Mouse (Mus musculus) forebrain, postnatal 0 days (tissue): ENCODE data around the gene Setd6. TPM values are rescaled to one million over a fixed set of nuclear protein-coding genes. Genes with fewer than 3 reads are reported as not detected.

Source experiments
- ATAC-seq: fragments of 200-750 bp; cut with Nextera tagmentation; 2 replicates; pipeline ENCODE4 v1.8.0; 2017; ENCODE audit warnings: mild to moderate bottlenecking, moderate library complexity
- DNase-seq: peaks from one replicate; pipeline ENCODE4 v3.0.0-alpha.2; 2015
- H3K27ac ChIP-seq: fragments of 300-500 bp; sonication (generic); 2 replicates; pipeline ENCODE4 v1.5.1; 2014; ENCODE audit warnings: low read depth, mild to moderate bottlenecking, antibody characterized with exemption, low read length, moderate library complexity, mixed read lengths
- H3K27me3 ChIP-seq: fragments of 300-500 bp; sonication (generic); 2 replicates; pipeline ENCODE4 v1.6.1; 2014; ENCODE audit warnings: mild to moderate bottlenecking, low read length, mixed read lengths; ENCODE audit not compliant: insufficient read depth
- H3K36me3 ChIP-seq: fragments of 300-500 bp; sonication (generic); 2 replicates; pipeline ENCODE4 v1.6.1; 2014; ENCODE audit warnings: mild to moderate bottlenecking, moderate library complexity; ENCODE audit not compliant: insufficient read depth
- H3K4me1 ChIP-seq: fragments of 300-500 bp; sonication (generic); 2 replicates; pipeline ENCODE4 v1.6.1; 2014; ENCODE audit warnings: antibody characterized with exemption; ENCODE audit not compliant: insufficient read depth
- H3K4me2 ChIP-seq: fragments of 300-500 bp; sonication (generic); 2 replicates; pipeline ENCODE4 v1.6.1; 2014; ENCODE audit warnings: low read depth, mild to moderate bottlenecking, moderate library complexity
- H3K4me3 ChIP-seq: fragments of 300-500 bp; sonication (generic); 2 replicates; pipeline ENCODE4 v1.5.1; 2014; ENCODE audit warnings: low read depth, low read length, mixed read lengths
- H3K9ac ChIP-seq: fragments of 300-500 bp; sonication (generic); 2 replicates; pipeline ENCODE4 v1.6.1; 2014; ENCODE audit warnings: mild to moderate bottlenecking
- H3K9me3 ChIP-seq: fragments of 300-500 bp; sonication (generic); 2 replicates; pipeline ENCODE4 v1.6.1; 2016; ENCODE audit warnings: low read length
- CTCF ChIP-seq: sonication (generic); IDR thresholded peaks from 2 replicates; pipeline ENCODE4 v1.5.1; 2016; ENCODE audit warnings: antibody characterized with exemption, control low read depth, low read depth
- WGBS: fragments of 180-500 bp; shearing (Covaris S2); extraction: QIAGEN DNeasy Blood & Tissue Kit; methylation state at CpG from one replicate; pipeline ENCODE4 v1.1.7; 2014; 5-methylcytosine and 5-hydroxymethylcytosine counted together
- polyA plus RNA-seq: library from polyadenylated mRNA; unstranded; fragments of >200 nt; fragmentation: Nextera tagmentation; extraction: Ambion mirVana; gene quantifications from 2 replicates; pipeline ENCODE4 v1.2.1, GENCODE M21; 2015
- total RNA-seq: library from RNA; depleted of rRNA; stranded (reverse); fragments of >200 nt; gene quantifications from 2 replicates; pipeline ENCODE4 v1.2.3, GENCODE M21; 2014; rRNA removed

The Setd6 gene
- total RNA-seq, result 24.9 and 29.8 TPM in 2 replicates
- 37.1 and 40.0 TPM in 2 replicates for polyA plus RNA-seq

- Histone ChIP-seq H3K27ac (peak within 1 kb of the TSS; percentile 67), H3K9ac (peak within 1 kb of the TSS; percentile 75), H3K4me2 (peak within 1 kb of the TSS; percentile 96), H3K27me3 (no peaks in the 10 kb centered on the region), H3K4me3 (peak within 1 kb of the TSS; percentile 82), H3K4me1 (peaks cover 9% of the 10 kb centered on the region), H3K36me3 (peaks cover 66% of the 10 kb centered on the region), H3K9me3 (no peaks in the 10 kb centered on the region)
- WGBS, result under 1% methylated on average over 71 of the region's 79 CpGs
- DNase-seq, result peak; percentile 90
- peak; percentile 94 for ATAC-seq
- TF ChIP-seq CTCF, result no peak
Observed at GRCm38 (mm10) chr8:95715676-95716531, at the start of gene Setd6. Gene Setd6 (plus strand): TSS chr8:95715881.

- Histone ChIP-seq H3K9ac (no peak overlapping the region), H3K27me3 (no peaks in the 10 kb centered on the region), H3K27ac (no peak overlapping the region), H3K4me2 (no peak overlapping the region), H3K4me1 (no peaks in the 10 kb centered on the region), H3K4me3 (no peak overlapping the region), H3K9me3 (no peaks in the 10 kb centered on the region), H3K36me3 (no peaks in the 10 kb centered on the region)
- no peak for ATAC-seq
- DNase-seq, result no peak
- no peak for TF ChIP-seq CTCF
- WGBS, result 56% methylated on average over 8 of the region's 8 CpGs
Observed at GRCm38 (mm10) chr8:95668163-95668958, 47.3 kb upstream of the Setd6 start.

- Histone ChIP-seq H3K27me3 (no peaks in the 10 kb centered on the region), H3K36me3 (no peaks in the 10 kb centered on the region), H3K27ac (no peak overlapping the region), H3K4me1 (no peaks in the 10 kb centered on the region), H3K4me2 (no peak overlapping the region), H3K4me3 (no peak overlapping the region), H3K9me3 (no peaks in the 10 kb centered on the region), H3K9ac (no peak overlapping the region)
- WGBS, result 91% methylated on average over 2 of the region's 2 CpGs
- no peak for TF ChIP-seq CTCF
- ATAC-seq (no peak), DNase-seq (no peak)
Observed at GRCm38 (mm10) chr8:95669967-95670366, 45.7 kb upstream of the Setd6 start.

- DNase-seq, result no peak
- no peak for ATAC-seq
- no peaks in the 10 kb centered on the region for H3K36me3 ChIP-seq
- WGBS, result 74% methylated on average over 6 of the region's 6 CpGs
- H3K27me3 ChIP-seq, result no peaks in the 10 kb centered on the region
- H3K9me3 ChIP-seq, result no peaks in the 10 kb centered on the region
- H3K27ac ChIP-seq, result no peak overlapping the region
- no peak overlapping the region for H3K4me3 ChIP-seq
- H3K9ac ChIP-seq, result no peak overlapping the region
- H3K4me1 ChIP-seq, result no peaks in the 10 kb centered on the region
- no peak for TF ChIP-seq CTCF
- no peak overlapping the region for H3K4me2 ChIP-seq
Observed at GRCm38 (mm10) chr8:95671861-95672260, 43.8 kb upstream of the Setd6 start.

GRCm38 (mm10) chr8:95672811-95673210, 42.9 kb upstream of the Setd6 start:
- H3K4me3 ChIP-seq, result no peak overlapping the region
- H3K27me3 ChIP-seq, result no peaks in the 10 kb centered on the region
- H3K36me3 ChIP-seq, result no peaks in the 10 kb centered on the region
- H3K27ac ChIP-seq, result no peak overlapping the region
- no peak for TF ChIP-seq CTCF
- 79% methylated on average over 5 of the region's 5 CpGs for WGBS
- H3K9ac ChIP-seq, result no peak overlapping the region
- no peaks in the 10 kb centered on the region for H3K4me1 ChIP-seq
- no peak for ATAC-seq
- no peak for DNase-seq
- no peaks in the 10 kb centered on the region for H3K9me3 ChIP-seq
- no peak overlapping the region for H3K4me2 ChIP-seq

GRCm38 (mm10) chr8:95676631-95677030, 39.0 kb upstream of the Setd6 start, which contains the start of gene Ndrg4:
Gene Ndrg4 (plus strand): TSS chr8:95676980.
- DNase-seq (no peak), ATAC-seq (no peak)
- WGBS, result 54% methylated on average over 9 of the region's 9 CpGs
- peak within 1 kb of the TSS; percentile 70 for H3K4me3 ChIP-seq
- peak within 1 kb of the TSS; percentile 85 for H3K27ac ChIP-seq
- no peaks in the 10 kb centered on the region for H3K36me3 ChIP-seq
- peak within 1 kb of the TSS; percentile 92 for H3K9ac ChIP-seq
- no peaks in the 10 kb centered on the region for H3K4me1 ChIP-seq
- peak within 1 kb of the TSS; percentile 74 for H3K4me2 ChIP-seq
- TF ChIP-seq CTCF, result no peak
- no peaks in the 10 kb centered on the region for H3K9me3 ChIP-seq
- no peaks in the 10 kb centered on the region for H3K27me3 ChIP-seq
